Mouse (Mus musculus) stomach, adult 2 months (tissue): ENCODE data around the gene Ralgds. TPM values are rescaled to one million over a fixed set of nuclear protein-coding genes. Genes with fewer than 3 reads are reported as not detected.

Experiments
- polyA plus RNA-seq: library from polyadenylated mRNA; depleted of rRNA; stranded (reverse); fragments of >200 nt; gene quantifications from 2 replicates; pipeline ENCODE4 v1.2.3, GENCODE M21; 2012; rRNA removed

The Ralgds gene
- 48.5 and 55.5 TPM in 2 replicates for polyA plus RNA-seq

GRCm38 (mm10) chr2:28512798-28513401 lies at the start of gene Ralgds:
TSS of gene Ralgds (plus strand) at chr2:28513125.

DNA sequence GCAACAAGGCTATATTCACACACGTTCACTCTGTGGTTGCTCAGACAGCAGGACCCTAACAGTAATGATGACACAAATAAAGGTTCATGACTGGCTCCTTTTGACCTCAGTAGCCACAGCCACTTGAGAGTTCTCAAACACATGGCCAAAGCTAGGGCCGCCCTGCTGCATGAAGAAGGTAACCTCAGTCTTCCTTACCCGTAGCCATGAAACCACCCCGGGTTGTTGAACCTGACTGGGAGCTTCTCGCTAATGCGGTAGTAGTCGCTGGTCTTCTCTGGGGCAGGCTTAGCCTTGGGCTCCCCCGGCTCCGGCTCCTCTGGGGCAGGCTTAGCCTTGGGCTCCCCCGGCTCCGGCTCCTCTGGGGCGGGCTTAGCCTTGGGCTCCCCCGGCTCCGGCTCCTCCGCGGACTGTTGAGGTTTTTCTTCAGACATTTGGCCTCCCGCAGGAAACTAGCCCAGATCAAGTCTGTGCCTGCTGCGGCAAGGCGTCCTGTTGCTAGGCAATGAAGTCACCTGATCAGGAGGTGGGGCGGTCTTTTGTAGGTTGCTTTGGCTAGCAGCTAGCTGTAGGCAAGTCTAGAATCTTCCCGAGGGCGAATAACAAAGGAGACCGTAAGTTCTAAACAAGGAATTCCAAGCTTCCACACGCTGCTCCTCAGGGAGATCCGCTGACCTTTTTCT lies 46.9 kb upstream of the Ralgds start, which contains the start of gene 1700007K13Rik:
1700007K13Rik (minus strand) TSS at position 497 of the 683 bp plus-strand sequence.

GRCm38 (mm10) chr2:28467860-28468485 lies 45.0 kb upstream of the Ralgds start, which contains the start of gene Mrps2:
TSS of gene Mrps2 (plus strand) at chr2:28468066.

DNA sequence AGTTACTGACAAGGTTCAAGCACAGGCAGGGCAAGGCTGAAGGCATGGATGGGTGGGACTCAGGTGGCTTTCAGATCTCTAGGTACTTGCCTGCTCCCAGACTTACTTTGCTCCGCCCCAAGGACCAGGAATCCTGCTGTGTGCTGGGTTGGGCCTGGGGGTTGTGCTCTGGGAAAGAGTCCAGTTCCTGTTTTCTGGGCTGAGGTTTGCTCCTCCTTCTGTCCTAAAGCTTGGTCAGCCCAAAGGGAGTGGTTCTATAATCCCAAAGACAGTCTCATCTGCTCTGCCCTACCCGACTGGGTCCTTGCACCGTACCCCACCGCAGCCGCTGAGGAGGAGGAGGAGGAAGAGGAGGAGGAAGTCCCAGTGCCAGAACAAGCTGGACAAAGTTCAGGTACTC lies 16.3 kb upstream of the Ralgds start, which contains the start of gene Gbgt1:
Gbgt1 (plus strand) TSS at position 221 of the 400 bp plus-strand sequence.

DNA sequence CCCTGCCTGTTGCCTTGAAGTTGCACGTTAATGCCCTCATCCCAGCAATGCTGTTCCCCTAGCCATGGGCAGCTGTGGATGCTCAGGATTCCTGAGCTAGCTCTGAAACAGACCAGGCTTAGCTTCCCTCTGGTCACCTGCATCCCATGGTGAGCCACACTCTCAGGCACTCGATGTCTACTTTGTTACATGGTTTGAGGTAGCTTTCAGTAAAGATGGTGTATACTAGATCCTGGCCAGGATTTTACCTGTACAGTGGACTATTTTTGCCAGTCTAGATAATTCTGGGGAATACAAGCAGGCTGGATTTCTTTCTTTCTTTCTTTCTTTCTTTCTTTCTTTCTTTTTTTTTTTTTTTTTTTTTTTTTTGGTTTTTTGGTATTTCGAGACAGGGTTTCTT lies 7.1 kb upstream of the Ralgds start, which contains the start of gene Gm10134:
Gm10134 (plus strand) TSS at position 301 of the 400 bp plus-strand sequence.

DNA sequence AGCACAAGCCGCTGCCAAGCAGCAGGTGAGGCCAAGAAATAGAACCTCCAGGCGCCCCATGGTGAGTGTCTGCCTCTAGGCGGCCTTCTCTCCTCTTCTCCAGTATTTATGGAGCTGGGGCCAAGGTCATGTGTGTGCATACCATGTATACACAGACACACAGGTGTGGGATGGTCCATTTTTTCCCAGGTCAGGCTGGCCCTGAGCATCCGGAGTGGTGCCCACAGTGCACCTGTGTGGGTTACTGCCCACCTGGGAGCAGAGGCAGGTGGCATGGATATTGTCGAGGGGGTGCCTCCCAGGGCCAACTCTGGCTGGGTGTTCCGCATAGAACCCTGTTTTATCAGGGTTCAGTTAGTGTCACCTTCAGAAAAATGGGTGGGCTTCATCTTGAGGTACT lies 50.4 kb downstream of the Ralgds start, which contains the start of gene Cel:
Cel (minus strand) TSS at position 101 of the 400 bp plus-strand sequence.

GRCm38 (mm10) chr2:28583651-28584050 lies 70.7 kb downstream of the Ralgds start, which contains the start of gene Gtf3c5:
TSS of gene Gtf3c5 (minus strand) at chr2:28583751.

Other genes starting within 250 kb of the Ralgds start
- gene Ppp1r26, start 66.3 kb upstream of the Ralgds start, polyA plus RNA-seq = 0.49 and 1.4 TPM in 2 replicates
- gene 1700007K13Rik, start 46.8 kb upstream of the Ralgds start, polyA plus RNA-seq = 0.22 and 0.25 TPM in 2 replicates
- 17.2 and 17.7 TPM in 2 replicates for gene Mrps2, start 45.1 kb upstream of the Ralgds start, polyA plus RNA-seq
- gene Gbgt1, start 16.2 kb upstream of the Ralgds start, polyA plus RNA-seq = 1.1 and 1.6 TPM in 2 replicates
- not detected in 2 replicates for gene Gm10134, start 7.0 kb upstream of the Ralgds start, polyA plus RNA-seq
- 6.1 and 8.1 TPM in 2 replicates for gene Cel, start 50.3 kb downstream of the Ralgds start, polyA plus RNA-seq
- 7.6 and 8.2 TPM in 2 replicates for gene Gtf3c5, start 70.6 kb downstream of the Ralgds start, polyA plus RNA-seq
- 0.58 and 0.78 TPM in 2 replicates for gene Gfi1b, start 108.9 kb downstream of the Ralgds start, polyA plus RNA-seq
- 2.8 and 4.8 TPM in 2 replicates for gene Tsc1, start 128.1 kb downstream of the Ralgds start, polyA plus RNA-seq
- gene Spaca9, start 186.6 kb downstream of the Ralgds start, polyA plus RNA-seq = 0.35 and 0.47 TPM in 2 replicates
- gene Ak8, start 187.0 kb downstream of the Ralgds start, polyA plus RNA-seq = 0.08 and 0.12 TPM in 2 replicates